Mouse (Mus musculus): Measurements from ENCODE around the gene Esrp2. TPM values are rescaled to one million over a fixed set of nuclear protein-coding genes. Genes with fewer than 3 reads are reported as not detected.

The Esrp2 gene
- polyA plus RNA-seq, 1 experiment from 2014 or later: 30.2 TPM

- H3K27me3 ChIP-seq (replicated peaks): no peaks in the 10 kb centered on the region
- H3K9me3 ChIP-seq: no peaks in the 10 kb centered on the region
- no peak overlapping the region for H3K9ac ChIP-seq
- H3K4me3 ChIP-seq (replicated peaks): no peak overlapping the region
- H3K27ac ChIP-seq: no peak overlapping the region
- 83% methylated on average over 1 of the region's 1 CpGs for WGBS
- no peak overlapping the region for H3K4me2 ChIP-seq (replicated peaks)
- no peak for ATAC-seq
- H3K36me3 ChIP-seq: peaks cover 11% of the 10 kb centered on the region
- H3K4me1 ChIP-seq (replicated peaks): no peaks in the 10 kb centered on the region
Measured at GRCm38 (mm10) chr8:106106193-106106592, 30.6 kb downstream of the Esrp2 start.

GRCm38 (mm10) chr8:106103888-106104287 is 32.9 kb downstream of the Esrp2 start:
- no peak for ATAC-seq
- no peak overlapping the region for H3K9ac ChIP-seq
- H3K27me3 ChIP-seq (replicated peaks): no peaks in the 10 kb centered on the region
- WGBS: 78% methylated on average over 2 of the region's 2 CpGs
- H3K27ac ChIP-seq: no peak overlapping the region
- H3K4me3 ChIP-seq (replicated peaks): no peak overlapping the region
- H3K4me2 ChIP-seq (replicated peaks): no peak overlapping the region
- peaks cover 12% of the 10 kb centered on the region for H3K36me3 ChIP-seq
- H3K4me1 ChIP-seq (replicated peaks): no peaks in the 10 kb centered on the region
- no peaks in the 10 kb centered on the region for H3K9me3 ChIP-seq

DNA sequence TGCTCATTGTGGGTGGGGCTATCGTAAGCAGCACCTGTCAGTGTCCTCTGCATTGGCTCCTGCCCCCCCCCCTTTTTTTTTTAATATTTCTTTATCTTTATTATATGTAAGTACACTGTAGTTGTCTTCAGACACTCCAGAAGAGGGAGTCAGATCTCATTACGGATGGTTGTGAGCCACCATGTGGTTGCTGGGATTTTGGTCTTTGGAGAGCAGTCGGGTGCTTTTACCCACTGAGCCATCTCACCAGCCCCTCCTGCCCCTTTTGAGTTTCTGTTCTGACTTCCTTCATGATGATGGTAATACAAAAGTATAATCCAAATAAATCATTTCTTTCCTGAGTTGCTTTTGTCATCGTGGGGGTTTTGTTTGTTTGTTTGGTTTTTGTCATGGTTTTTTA is 34.5 kb downstream of the Esrp2 start:
- ATAC-seq: no peak
- no peak overlapping the region for H3K27ac ChIP-seq

More for the DNA sequence above, 34.5 kb downstream of the Esrp2 start:
- no peak overlapping the region for H3K4me3 ChIP-seq (replicated peaks)
- no peaks in the 10 kb centered on the region for H3K27me3 ChIP-seq (replicated peaks)
- 0 out of 2 replicates have a peak, but pooled peaks cover 3% of the 10 kb centered on the region for H3K36me3 ChIP-seq
- no peak overlapping the region for H3K4me2 ChIP-seq (replicated peaks)
- no peak overlapping the region for H3K9ac ChIP-seq
- WGBS: 84% methylated on average over 4 of the region's 4 CpGs
- H3K9me3 ChIP-seq: no peaks in the 10 kb centered on the region
- H3K4me1 ChIP-seq (replicated peaks): no peaks in the 10 kb centered on the region

Other genes starting within 250 kb of the Esrp2 start
- 0.34 and 0.96 TPM in 2 replicates for gene Nrn1l, start 243.4 kb downstream of the Esrp2 start, polyA plus RNA-seq (2015; fragmentation: Nextera tagmentation; extraction: Ambion mirVana)
- gene Pskh1, start 236.5 kb downstream of the Esrp2 start, polyA plus RNA-seq (2015; fragmentation: Nextera tagmentation; extraction: Ambion mirVana): 26.0 and 28.9 TPM in 2 replicates
- 0.82 and 3.2 TPM in 2 replicates for gene Ctrl, start 203.1 kb downstream of the Esrp2 start, polyA plus RNA-seq (2015; fragmentation: Nextera tagmentation; extraction: Ambion mirVana)
- 76.6 and 99.7 TPM in 2 replicates for gene Psmb10, start 198.5 kb downstream of the Esrp2 start, polyA plus RNA-seq (2015; fragmentation: Nextera tagmentation; extraction: Ambion mirVana)
- gene Lcat, start 193.6 kb downstream of the Esrp2 start, polyA plus RNA-seq (2015; fragmentation: Nextera tagmentation; extraction: Ambion mirVana): 2.1 and 2.3 TPM in 2 replicates
- gene Slc12a4, start 170.9 kb downstream of the Esrp2 start, polyA plus RNA-seq (2015; fragmentation: Nextera tagmentation; extraction: Ambion mirVana): 23.9 and 24.0 TPM in 2 replicates
- not detected in 2 replicates for gene Dpep3, start 157.5 kb downstream of the Esrp2 start, polyA plus RNA-seq (2015; fragmentation: Nextera tagmentation; extraction: Ambion mirVana)
- gene Dus2, start 145.6 kb downstream of the Esrp2 start, polyA plus RNA-seq (2015; fragmentation: Nextera tagmentation; extraction: Ambion mirVana): 16.2 and 17.5 TPM in 2 replicates
- gene Dpep2nb, start 131.0 kb downstream of the Esrp2 start, polyA plus RNA-seq (2015; fragmentation: Nextera tagmentation; extraction: Ambion mirVana): not detected in 2 replicates
- 14.2 and 15.5 TPM in 2 replicates for gene Ddx28, start 125.1 kb downstream of the Esrp2 start, polyA plus RNA-seq (2015; fragmentation: Nextera tagmentation; extraction: Ambion mirVana)
- 6.0 and 6.2 TPM in 2 replicates for gene Nfatc3, start 78.1 kb downstream of the Esrp2 start, polyA plus RNA-seq (2015; fragmentation: Nextera tagmentation; extraction: Ambion mirVana)
- gene Pla2g15, start 13.4 kb upstream of the Esrp2 start, polyA plus RNA-seq (2015; fragmentation: Nextera tagmentation; extraction: Ambion mirVana): 10.2 and 10.7 TPM in 2 replicates
- 34.4 and 37.9 TPM in 2 replicates for gene Slc7a6, start 31.9 kb upstream of the Esrp2 start, polyA plus RNA-seq (2015; fragmentation: Nextera tagmentation; extraction: Ambion mirVana)
- 34.0 and 34.3 TPM in 2 replicates for gene Slc7a6os, start 74.0 kb upstream of the Esrp2 start, polyA plus RNA-seq (2015; fragmentation: Nextera tagmentation; extraction: Ambion mirVana)
- gene Prmt7, start 74.0 kb upstream of the Esrp2 start, polyA plus RNA-seq (2015; fragmentation: Nextera tagmentation; extraction: Ambion mirVana): 47.3 and 49.0 TPM in 2 replicates
- 21.8 and 22.3 TPM in 2 replicates for gene Smpd3, start 201.0 kb upstream of the Esrp2 start, polyA plus RNA-seq (2015; fragmentation: Nextera tagmentation; extraction: Ambion mirVana)

Measured in intestine, embryonic 15.5 days (tissue).